Mouse (Mus musculus): ENCODE measurements around the gene Gphn. TPM values are rescaled to one million over a fixed set of nuclear protein-coding genes. Genes with fewer than 3 reads are reported as not detected.

Gene Gphn
- polyA plus RNA-seq, 1 experiment from 2014 or later: 48.7 TPM

DNA sequence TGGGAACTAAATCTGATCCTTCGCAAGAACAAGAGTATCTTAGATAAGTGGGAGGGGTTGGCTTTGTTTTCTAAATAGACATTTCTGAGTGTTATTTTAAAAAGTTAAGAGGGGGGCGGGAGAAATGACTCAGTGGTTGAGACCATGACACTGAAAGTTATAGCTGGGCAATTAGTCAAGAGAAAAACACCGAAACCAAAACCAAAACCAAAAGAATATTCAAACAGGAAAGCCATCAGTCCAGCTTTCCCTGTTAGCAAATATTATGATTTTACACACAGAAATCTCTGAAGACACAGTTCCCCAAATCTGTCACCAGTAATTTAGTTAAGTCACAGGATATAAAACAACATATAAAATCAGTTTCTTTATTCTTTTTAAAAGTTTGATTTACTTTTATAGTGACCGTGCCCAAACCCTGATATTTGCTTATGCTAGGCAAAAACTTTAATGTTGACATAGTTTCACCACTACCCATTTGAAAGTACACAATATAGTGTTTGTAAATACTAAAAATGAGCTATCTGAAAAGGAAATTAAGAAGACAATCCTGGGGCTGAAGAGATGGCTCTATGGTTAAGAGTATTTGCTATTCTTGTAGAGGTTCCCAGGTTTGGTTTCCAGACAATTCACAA is 6.9 kb upstream of the Gphn start:
- ATAC-seq: no peak
- Histone ChIP-seq H3K4me3 (ENCODE audit: low read length) (no peak overlapping the region), H3K36me3 (ENCODE audit: control insufficient read depth, insufficient read depth, low read length) (no peaks in the 10 kb centered on the region), H3K4me1 (ENCODE audit: control insufficient read depth, insufficient read depth, low read depth, low read length) (no peaks in the 10 kb centered on the region), H3K9me3 (ENCODE audit: control insufficient read depth, low read length) (no peaks in the 10 kb centered on the region), H3K27me3 (replicated peaks; ENCODE audit: control insufficient read depth, insufficient read depth, low read length) (no peaks in the 10 kb centered on the region), H3K9ac (ENCODE audit: low read depth, low read length) (no peak overlapping the region), H3K27ac (ENCODE audit: low read depth, low read length) (no peak overlapping the region), H3K4me2 (ENCODE audit: low read length) (no peak overlapping the region)
- 88% methylated on average over 4 of the region's 4 CpGs for WGBS

DNA sequence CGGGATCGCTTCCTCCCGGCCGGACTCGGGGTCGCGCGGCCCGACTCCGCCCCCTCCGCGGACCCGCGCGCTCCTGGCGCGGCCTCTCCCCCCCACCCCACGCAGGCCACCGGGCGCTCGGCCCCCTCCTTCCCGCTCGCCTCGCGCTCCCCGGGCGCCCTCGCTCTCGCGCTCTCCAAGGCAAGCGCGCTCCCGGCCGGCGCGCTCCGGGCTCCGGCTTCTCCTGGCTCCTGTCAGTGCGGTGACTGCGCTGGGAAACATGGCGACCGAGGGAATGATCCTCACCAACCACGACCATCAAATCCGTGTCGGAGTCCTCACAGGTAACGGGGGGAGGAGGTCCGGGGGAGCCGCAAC is 318 bp downstream of the Gphn start:
- peak; percentile 90 for ATAC-seq
- no peaks in the 10 kb centered on the region for H3K27me3 ChIP-seq (replicated peaks; ENCODE audit: control insufficient read depth, insufficient read depth, low read length)
- peak overlapping the region; percentile 76 for H3K4me2 ChIP-seq (ENCODE audit: low read length)
- peak overlapping the region; percentile 83 for H3K9ac ChIP-seq (ENCODE audit: low read depth, low read length)
- WGBS: 0% methylated on average over 36 of the region's 48 CpGs
- peak overlapping the region; percentile 73 for H3K4me3 ChIP-seq (ENCODE audit: low read length)
- H3K9me3 ChIP-seq (ENCODE audit: control insufficient read depth, low read length): no peaks in the 10 kb centered on the region
- peaks cover 6% of the 10 kb centered on the region for H3K4me1 ChIP-seq (ENCODE audit: control insufficient read depth, insufficient read depth, low read depth, low read length)
- no peaks in the 10 kb centered on the region for H3K36me3 ChIP-seq (ENCODE audit: control insufficient read depth, insufficient read depth, low read length)
- H3K27ac ChIP-seq (ENCODE audit: low read depth, low read length): peak overlapping the region; percentile 99

DNA sequence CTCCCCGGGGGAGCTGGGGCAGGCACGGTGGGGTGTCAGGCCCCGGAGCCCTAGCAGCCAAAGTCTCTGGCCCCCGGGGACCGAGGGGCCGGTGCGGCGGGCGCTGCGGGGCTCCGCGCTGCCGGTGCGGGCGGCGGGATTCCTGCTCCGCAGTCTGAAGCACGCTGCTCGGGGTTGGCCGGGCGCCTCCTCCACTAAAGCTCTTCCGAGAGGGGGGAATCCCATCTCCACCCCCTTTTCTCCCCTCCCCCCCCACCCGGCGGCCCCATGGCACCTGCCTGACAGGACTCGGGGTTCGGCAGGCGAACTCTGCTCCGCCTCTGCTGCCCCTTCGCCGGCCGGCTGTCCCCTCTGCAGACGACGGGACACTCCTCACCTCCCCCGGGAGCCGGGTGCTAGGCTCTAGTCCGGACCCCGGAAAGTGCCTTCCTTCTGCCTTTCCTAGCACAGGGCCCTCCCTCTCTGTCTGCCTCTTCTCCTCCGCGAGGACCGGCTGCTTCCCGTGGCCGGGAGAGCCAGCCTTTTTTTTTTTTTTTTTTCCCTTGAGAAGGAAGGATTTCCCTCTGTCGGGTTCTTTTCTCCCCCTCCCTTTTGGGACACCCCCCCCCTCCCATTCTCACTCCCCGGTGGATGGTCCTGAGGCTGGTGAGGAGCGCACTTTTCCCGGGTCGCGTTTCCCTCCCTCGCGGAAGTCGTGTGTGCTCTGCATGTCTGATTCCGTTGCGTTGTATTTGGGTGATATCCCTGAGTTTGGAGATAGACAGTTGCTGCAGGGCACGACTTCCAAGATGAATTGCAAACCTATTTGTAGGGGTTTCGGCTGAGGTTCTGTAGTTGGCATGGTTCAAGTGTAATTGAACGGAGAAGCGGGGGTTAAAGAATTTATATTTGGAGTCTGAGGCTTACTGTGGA is 1.1 kb downstream of the Gphn start:
- no peaks in the 10 kb centered on the region for H3K27me3 ChIP-seq (replicated peaks; ENCODE audit: control insufficient read depth, insufficient read depth, low read length)
- H3K9me3 ChIP-seq (ENCODE audit: control insufficient read depth, low read length): no peaks in the 10 kb centered on the region
- peak; percentile 25 for ATAC-seq
- peak overlapping the region; percentile 83 for H3K9ac ChIP-seq (ENCODE audit: low read depth, low read length)
- H3K4me1 ChIP-seq (ENCODE audit: control insufficient read depth, insufficient read depth, low read depth, low read length): peaks cover 6% of the 10 kb centered on the region
- no peaks in the 10 kb centered on the region for H3K36me3 ChIP-seq (ENCODE audit: control insufficient read depth, insufficient read depth, low read length)
- H3K27ac ChIP-seq (ENCODE audit: low read depth, low read length): peak overlapping the region; percentile 99
- H3K4me2 ChIP-seq (ENCODE audit: low read length): peak overlapping the region; percentile 76
- peak overlapping the region; percentile 73 for H3K4me3 ChIP-seq (ENCODE audit: low read length)
- WGBS: under 1% methylated on average over 42 of the region's 57 CpGs

DNA sequence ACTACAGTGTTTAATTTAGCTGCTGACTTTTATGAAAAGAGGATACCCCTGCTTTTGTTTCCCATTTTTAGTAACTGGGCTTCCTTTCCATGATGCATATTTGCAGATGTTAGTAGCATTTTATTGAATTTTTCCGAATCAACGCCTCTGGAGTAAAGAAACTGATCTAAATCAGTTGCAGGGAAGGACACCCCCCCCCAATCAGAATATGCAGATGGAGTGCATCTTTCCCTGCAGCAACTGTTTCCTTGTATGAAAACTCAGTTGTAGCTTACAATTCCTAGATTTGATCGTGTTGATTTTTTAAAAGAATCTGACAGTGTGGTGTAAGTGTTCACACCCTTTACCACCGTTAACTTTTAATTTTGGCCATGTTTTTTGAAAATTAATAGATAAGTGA is 2.0 kb downstream of the Gphn start:
- no peak overlapping the region; the same call in 1 of the 2 replicates for H3K27ac ChIP-seq (ENCODE audit: low read depth, low read length)
- H3K4me1 ChIP-seq (ENCODE audit: control insufficient read depth, insufficient read depth, low read depth, low read length): peaks cover 6% of the 10 kb centered on the region
- no peaks in the 10 kb centered on the region for H3K36me3 ChIP-seq (ENCODE audit: control insufficient read depth, insufficient read depth, low read length)
- peak overlapping the region; percentile 18 for H3K9ac ChIP-seq (ENCODE audit: low read depth, low read length)
- peak overlapping the region; percentile 76 for H3K4me2 ChIP-seq (ENCODE audit: low read length)
- peak overlapping the region; percentile 73 for H3K4me3 ChIP-seq (ENCODE audit: low read length)
- no peaks in the 10 kb centered on the region for H3K27me3 ChIP-seq (replicated peaks; ENCODE audit: control insufficient read depth, insufficient read depth, low read length)
- H3K9me3 ChIP-seq (ENCODE audit: control insufficient read depth, low read length): no peaks in the 10 kb centered on the region
- WGBS: 33% methylated on average over 4 of the region's 4 CpGs
- no peak for ATAC-seq

DNA sequence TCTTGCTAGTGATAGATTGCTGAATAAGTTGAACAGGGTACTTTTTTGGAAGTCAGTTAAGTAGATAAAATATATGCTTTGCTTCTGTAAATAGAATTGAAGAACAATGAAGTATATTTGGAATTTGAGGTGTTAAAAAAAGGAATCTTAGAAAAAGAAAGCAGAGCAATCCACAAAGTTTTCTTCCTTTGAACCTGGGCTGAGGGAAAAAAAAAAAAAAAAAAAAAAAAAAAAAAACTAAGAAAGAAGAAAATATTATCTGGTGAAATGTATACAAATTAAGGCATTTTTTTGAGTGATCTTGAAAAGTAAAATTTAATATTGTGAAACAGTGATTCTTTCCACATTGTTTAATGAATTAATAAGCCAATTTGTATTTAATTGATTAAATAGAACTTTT is 6.4 kb downstream of the Gphn start:
- Histone ChIP-seq H3K9ac (ENCODE audit: low read depth, low read length) (no peak overlapping the region), H3K4me2 (ENCODE audit: low read length) (no peak overlapping the region), H3K27ac (ENCODE audit: low read depth, low read length) (no peak overlapping the region), H3K4me3 (ENCODE audit: low read length) (no peak overlapping the region), H3K27me3 (replicated peaks; ENCODE audit: control insufficient read depth, insufficient read depth, low read length) (no peaks in the 10 kb centered on the region), H3K9me3 (ENCODE audit: control insufficient read depth, low read length) (no peaks in the 10 kb centered on the region), H3K36me3 (ENCODE audit: control insufficient read depth, insufficient read depth, low read length) (no peaks in the 10 kb centered on the region), H3K4me1 (ENCODE audit: control insufficient read depth, insufficient read depth, low read depth, low read length) (peaks cover 6% of the 10 kb centered on the region)
- ATAC-seq: no peak

DNA sequence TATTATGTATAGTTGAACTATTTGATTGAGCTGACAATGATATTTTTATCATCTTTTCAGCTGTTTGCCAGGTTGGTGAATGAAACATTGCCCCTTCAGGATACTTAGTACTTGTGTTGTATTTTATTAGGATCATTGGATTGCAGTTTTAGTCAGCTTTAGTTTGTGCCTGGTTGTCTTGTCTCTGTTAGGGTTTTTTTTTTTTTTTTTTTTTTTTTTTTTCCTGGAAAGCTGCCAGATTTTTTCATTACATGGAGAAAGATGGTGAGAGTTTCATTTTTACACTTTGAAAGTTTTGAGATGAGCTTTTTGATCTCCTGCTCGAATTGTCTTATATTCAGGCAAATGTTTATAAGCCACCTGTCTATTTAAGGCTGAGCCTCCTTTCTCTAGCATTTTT is 22.2 kb downstream of the Gphn start:
- Histone ChIP-seq H3K27me3 (replicated peaks; ENCODE audit: control insufficient read depth, insufficient read depth, low read length) (no peaks in the 10 kb centered on the region), H3K4me3 (ENCODE audit: low read length) (no peak overlapping the region), H3K4me2 (ENCODE audit: low read length) (no peak overlapping the region), H3K36me3 (ENCODE audit: control insufficient read depth, insufficient read depth, low read length) (no peaks in the 10 kb centered on the region), H3K27ac (ENCODE audit: low read depth, low read length) (no peak overlapping the region), H3K9me3 (ENCODE audit: control insufficient read depth, low read length) (no peaks in the 10 kb centered on the region), H3K9ac (ENCODE audit: low read depth, low read length) (no peak overlapping the region), H3K4me1 (ENCODE audit: control insufficient read depth, insufficient read depth, low read depth, low read length) (no peaks in the 10 kb centered on the region)
- 80% methylated on average over 1 of the region's 1 CpGs for WGBS
- no peak for ATAC-seq

DNA sequence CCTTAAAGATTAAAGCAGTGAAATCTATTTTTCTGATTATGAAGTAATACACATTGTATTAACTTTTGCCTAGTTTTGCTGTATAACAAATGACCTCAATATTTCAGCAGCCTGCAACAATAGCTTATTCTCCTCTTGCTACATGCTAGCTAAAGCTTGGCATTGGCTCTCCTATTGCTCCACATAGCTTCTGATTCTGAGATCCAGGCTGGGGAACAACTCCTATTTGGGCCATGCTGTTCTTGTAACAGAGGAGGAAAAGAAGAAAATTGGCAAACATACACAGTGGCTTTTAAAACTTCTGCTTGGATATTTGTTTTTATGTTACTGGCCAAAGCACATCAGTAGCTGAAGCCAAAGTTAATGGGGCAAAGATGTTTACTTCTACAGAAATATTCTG is 23.0 kb downstream of the Gphn start:
- H3K36me3 ChIP-seq (ENCODE audit: control insufficient read depth, insufficient read depth, low read length): no peaks in the 10 kb centered on the region
- no peaks in the 10 kb centered on the region for H3K27me3 ChIP-seq (replicated peaks; ENCODE audit: control insufficient read depth, insufficient read depth, low read length)
- no peak overlapping the region for H3K27ac ChIP-seq (ENCODE audit: low read depth, low read length)
- no peaks in the 10 kb centered on the region for H3K4me1 ChIP-seq (ENCODE audit: control insufficient read depth, insufficient read depth, low read depth, low read length)
- H3K9me3 ChIP-seq (ENCODE audit: control insufficient read depth, low read length): no peaks in the 10 kb centered on the region
- ATAC-seq: no peak
- no peak overlapping the region for H3K4me2 ChIP-seq (ENCODE audit: low read length)
- H3K9ac ChIP-seq (ENCODE audit: low read depth, low read length): no peak overlapping the region
- no peak overlapping the region for H3K4me3 ChIP-seq (ENCODE audit: low read length)

DNA sequence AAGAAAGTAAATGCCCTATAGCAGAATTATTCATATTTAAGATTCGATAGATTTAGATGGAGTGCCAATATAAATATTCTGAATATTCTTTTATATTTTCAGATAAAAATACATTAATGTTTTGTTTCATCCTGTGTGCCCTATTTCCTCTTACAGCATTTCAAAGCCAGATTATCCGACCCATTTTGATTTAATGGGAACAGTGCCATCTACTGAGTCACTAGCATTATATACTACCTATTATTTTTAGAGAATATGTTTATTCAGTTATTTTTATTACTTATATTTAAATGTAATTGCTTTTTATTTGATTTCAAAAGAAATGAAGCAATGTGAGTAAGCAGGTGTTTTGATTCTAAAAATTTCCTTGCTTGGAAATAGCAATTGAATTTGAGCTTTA is 51.2 kb downstream of the Gphn start:
- 82% methylated on average over 2 of the region's 2 CpGs for WGBS
- no peaks in the 10 kb centered on the region for H3K36me3 ChIP-seq (ENCODE audit: control insufficient read depth, insufficient read depth, low read length)
- H3K9ac ChIP-seq (ENCODE audit: low read depth, low read length): no peak overlapping the region
- no peak overlapping the region for H3K4me2 ChIP-seq (ENCODE audit: low read length)
- no peaks in the 10 kb centered on the region for H3K9me3 ChIP-seq (ENCODE audit: control insufficient read depth, low read length)
- no peak for ATAC-seq
- no peak overlapping the region for H3K4me3 ChIP-seq (ENCODE audit: low read length)
- no peaks in the 10 kb centered on the region for H3K4me1 ChIP-seq (ENCODE audit: control insufficient read depth, insufficient read depth, low read depth, low read length)
- no peaks in the 10 kb centered on the region for H3K27me3 ChIP-seq (replicated peaks; ENCODE audit: control insufficient read depth, insufficient read depth, low read length)
- H3K27ac ChIP-seq (ENCODE audit: low read depth, low read length): no peak overlapping the region

DNA sequence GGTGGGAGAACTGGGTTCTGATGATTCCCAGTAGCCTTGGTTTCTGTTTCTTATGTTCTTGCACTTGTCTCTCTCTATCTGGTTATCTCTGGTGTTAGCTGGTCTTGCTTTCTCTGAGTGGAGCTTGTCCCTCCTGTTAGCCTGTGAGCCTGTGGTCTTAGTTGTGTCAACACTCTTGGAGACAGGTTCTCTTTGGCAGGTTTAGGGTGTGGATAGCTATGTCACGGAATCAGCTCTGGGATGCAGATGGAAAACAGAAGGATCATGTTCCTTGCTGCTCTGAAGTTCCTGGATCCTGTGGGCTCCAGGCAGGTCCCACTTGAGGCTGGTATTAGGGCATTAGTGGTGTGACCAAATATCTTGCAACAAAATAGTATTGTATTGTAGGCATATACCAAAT is 64.2 kb downstream of the Gphn start:
- Histone ChIP-seq H3K4me3 (ENCODE audit: low read length) (no peak overlapping the region), H3K9me3 (ENCODE audit: control insufficient read depth, low read length) (no peaks in the 10 kb centered on the region), H3K4me1 (ENCODE audit: control insufficient read depth, insufficient read depth, low read depth, low read length) (no peaks in the 10 kb centered on the region), H3K9ac (ENCODE audit: low read depth, low read length) (no peak overlapping the region), H3K27me3 (replicated peaks; ENCODE audit: control insufficient read depth, insufficient read depth, low read length) (no peaks in the 10 kb centered on the region), H3K4me2 (ENCODE audit: low read length) (no peak overlapping the region), H3K27ac (ENCODE audit: low read depth, low read length) (no peak overlapping the region), H3K36me3 (ENCODE audit: control insufficient read depth, insufficient read depth, low read length) (no peaks in the 10 kb centered on the region)
- 95% methylated on average over 1 of the region's 1 CpGs for WGBS
- no peak for ATAC-seq
